9 mouse cellular contexts compared by ENCODE assay signal in genomic region chr9:99568023-99568346, GRCm38 (mm10). TPM values are rescaled to one million over a fixed set of nuclear protein-coding genes. Genes with fewer than 3 reads are reported as not detected.
DNase-seq lines count a peak whose midpoint lies in the region; ATAC-seq and TF ChIP-seq lines count a peak whose summit lies in the region.
"Had no signal": no experiment of that assay in that cellular context is flagged by ENCODE, and none has a peak within 500 bp of the region (broad histone marks: within the 10 kb centered on the region; RNA-seq: fewer than 3 reads in every experiment).

No protein-coding gene starts in this region.

- TF ChIP-seq CTCF in lung, adult 2 months (IDR thresholded peaks at IDR 0.05; ENCODE audit: insufficient read depth, low read length), result no peak

- WGBS in lung, adult 2 months, result 1% methylated on average over 15 of the region's 15 CpGs
- 2% methylated on average over 15 of the region's 15 CpGs for WGBS in hindbrain, embryonic 10.5 days

- 0 out of 2 replicates have a peak, but pooled peaks cover 6% of the 10 kb centered on the region for H3K27me3 ChIP-seq in hindbrain, embryonic 10.5 days (ENCODE audit: insufficient read depth, poor library complexity, severe bottlenecking)

- no peak for DNase-seq in lung, adult 2 months
- no peak for DNase-seq in lung, postnatal 25 days (ENCODE audit: low spot score)
- peak; percentile 60 for DNase-seq in brain, adult 2 months (ENCODE audit: low read depth, low spot score)
- no peak for DNase-seq in hindbrain, embryonic 10.5 days (ENCODE audit: low spot score)
- no peak for DNase-seq in urinary bladder, adult 18-20 months (ENCODE audit: low spot score in 2 of 2)
- DNase-seq in cerebellum, adult 8-10 months, result no peak

- peak; percentile 38 for ATAC-seq in megakaryocyte-erythroid progenitor cell, adult 5-6 weeks (replicated peaks; ENCODE audit: low FRiP score, low TSS enrichment, poor library complexity, severe bottlenecking)
- no peak for ATAC-seq in cerebellum, adult (ENCODE audit: insufficient number of reproducible peaks, low FRiP score, low TSS enrichment)

- H3K9me3 ChIP-seq in hindbrain, embryonic 10.5 days, result no peaks in the 10 kb centered on the region

- H3K27ac ChIP-seq in hindbrain, embryonic 10.5 days, result peak overlapping the region; percentile 100

- no peak for TF ChIP-seq POLR2A in lung, adult 2 months (IDR thresholded peaks at IDR 0.05; ENCODE audit: borderline replicate concordance, extremely low read depth, low read depth, low read length)

- peak overlapping the region; percentile 97 for H3K4me3 ChIP-seq in lung, adult 2 months (replicated peaks; ENCODE audit: extremely low read depth, low read depth, low read length)
- H3K4me3 ChIP-seq in hindbrain, embryonic 10.5 days, result peak overlapping the region; percentile 96

- H3K4me1 ChIP-seq in lung, adult 2 months (ENCODE audit: control insufficient read depth, insufficient read depth, low read length), result peaks cover 3% of the 10 kb centered on the region; the same call in 1 of the 2 replicates
- peaks cover 18% of the 10 kb centered on the region for H3K4me1 ChIP-seq in hindbrain, embryonic 10.5 days (replicated peaks)

- no peaks in the 10 kb centered on the region for H3K36me3 ChIP-seq in hindbrain, embryonic 10.5 days

RNA-seq across cellular contexts. Expression of gene Armc8, which starts 0.7 kb away (rescaled TPM):
- polyA plus RNA-seq in lung, adult 2 months (2012; rRNA removed), result 8.5 and 10.9 TPM in 2 replicates
- 29.1 and 29.6 TPM in 2 replicates for polyA plus RNA-seq in hindbrain, embryonic 10.5 days (2016; fragmentation: Nextera tagmentation; extraction: Ambion mirVana)
- total RNA-seq in megakaryocyte-erythroid progenitor cell, adult 5-6 weeks (2014; fragmentation: Nextera tagmentation), result 25.3 and 33.9 TPM in 2 replicates
- 24.7 and 33.1 TPM in 2 replicates for total RNA-seq in megakaryocyte-erythroid progenitor cell, adult 5-6 weeks (2017)

RNA-seq across cellular contexts. Expression of gene Dbr1, which starts 7.6 kb away (rescaled TPM):
- 5.5 and 6.8 TPM in 2 replicates for polyA plus RNA-seq in lung, adult 2 months (2012; rRNA removed)
- polyA plus RNA-seq in hindbrain, embryonic 10.5 days (2016; fragmentation: Nextera tagmentation; extraction: Ambion mirVana), result 33.0 and 41.7 TPM in 2 replicates
- 21.9 and 34.7 TPM in 2 replicates for total RNA-seq in megakaryocyte-erythroid progenitor cell, adult 5-6 weeks (2014; fragmentation: Nextera tagmentation)
- 53.6 and 67.5 TPM in 2 replicates for total RNA-seq in megakaryocyte-erythroid progenitor cell, adult 5-6 weeks (2017)

RNA-seq across cellular contexts. Expression of gene A4gnt, which starts 44.3 kb away (rescaled TPM):
- polyA plus RNA-seq in lung, adult 2 months (2012; rRNA removed), result 0.05 TPM in 1 of 2 replicates, not detected in the other
- not detected in 2 replicates for polyA plus RNA-seq in hindbrain, embryonic 10.5 days (2016; fragmentation: Nextera tagmentation; extraction: Ambion mirVana)
- total RNA-seq in megakaryocyte-erythroid progenitor cell, adult 5-6 weeks (2014; fragmentation: Nextera tagmentation), result not detected in 2 replicates
- total RNA-seq in megakaryocyte-erythroid progenitor cell, adult 5-6 weeks (2017), result not detected in 2 replicates
- polyA plus RNA-seq: gonadal fat pad, adult 2 months had no signal
